Mouse (Mus musculus) liver, adult 2 months (tissue): ENCODE results near the gene Pkn3.

Source experiments
- CTCF ChIP-seq: fragments of 200-500 bp; IDR thresholded peaks from 2 replicates; pipeline ENCODE4 v1.5.1; 2011; ENCODE audit warnings: low read depth, low read length, control low read depth
- POLR2A ChIP-seq: fragments of 200-500 bp; IDR thresholded peaks from 2 replicates; pipeline ENCODE4 v1.6.1; 2011; ENCODE audit warnings: low read length, control low read depth; ENCODE audit not compliant: insufficient read depth; ENCODE audit errors: extremely low read depth

GRCm38 (mm10) chr2:30058418-30058817, 19.1 kb upstream of the Pkn3 start:
- TF ChIP-seq POLR2A (no peak), CTCF (no peak)
